Mouse (Mus musculus) midbrain, embryonic 10.5 days (tissue): ENCODE data around the gene Rsc1a1. TPM values are rescaled to one million over a fixed set of nuclear protein-coding genes. Genes with fewer than 3 reads are reported as not detected.

ENCODE experiments used
- DNase-seq: peaks from one replicate; pipeline ENCODE4 v3.0.0-alpha.2; 2017; ENCODE audit warnings: low spot score
- H3K27ac ChIP-seq: fragments of 300-500 bp; sonication (generic); replicated peaks from 2 replicates; pipeline ENCODE4 v1.5.1; 2016; ENCODE audit warnings: mild to moderate bottlenecking
- H3K27me3 ChIP-seq: fragments of 300-500 bp; sonication (generic); 2 replicates; pipeline ENCODE4 v1.6.1; 2016; ENCODE audit warnings: low read depth, mild to moderate bottlenecking; ENCODE audit not compliant: poor library complexity, severe bottlenecking
- H3K36me3 ChIP-seq: fragments of 300-500 bp; sonication (generic); 2 replicates; pipeline ENCODE4 v1.6.1; 2016; ENCODE audit warnings: mild to moderate bottlenecking, moderate library complexity
- H3K4me1 ChIP-seq: fragments of 300-500 bp; sonication (generic); 2 replicates; pipeline ENCODE4 v1.6.1; 2016
- H3K4me3 ChIP-seq: fragments of 300-500 bp; sonication (generic); 2 replicates; pipeline ENCODE4 v1.5.1; 2016; ENCODE audit warnings: mild to moderate bottlenecking, moderate library complexity
- H3K9me3 ChIP-seq: fragments of 300-500 bp; sonication (generic); replicated peaks from 2 replicates; pipeline ENCODE4 v1.6.1; 2016; ENCODE audit warnings: mild to moderate bottlenecking
- WGBS: fragments of 180-500 bp; shearing (Covaris S2); methylation state at CpG from one replicate; pipeline ENCODE4 v1.1.7; 2016; 5-methylcytosine and 5-hydroxymethylcytosine counted together
- polyA plus RNA-seq: library from polyadenylated mRNA; unstranded; fragments of >200 nt; fragmentation: Nextera tagmentation; extraction: Ambion mirVana; gene quantifications from 2 replicates; pipeline ENCODE4 v1.2.1, GENCODE M21; 2016

Gene Rsc1a1
- 2.2 and 2.4 TPM in 2 replicates for polyA plus RNA-seq

DNA sequence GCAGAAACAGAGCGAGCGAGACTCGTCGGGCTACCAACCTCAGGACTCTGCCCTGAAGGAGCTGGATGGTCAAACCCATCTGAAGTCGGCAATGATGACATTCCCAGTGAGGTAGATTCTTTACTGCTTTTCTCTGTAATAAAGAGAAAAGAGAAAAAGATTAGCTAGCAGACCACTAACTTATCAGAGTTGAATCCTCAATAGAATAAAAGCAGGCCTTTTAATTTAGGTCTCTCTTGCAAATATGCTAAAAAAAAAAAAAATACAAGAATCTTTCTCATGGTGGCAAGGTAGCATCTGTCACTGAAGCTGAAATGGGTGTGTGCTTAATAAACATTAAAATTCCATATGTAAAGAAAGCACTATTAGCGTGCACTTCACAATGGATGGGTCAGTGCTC is at the start of gene Rsc1a1:
Gene Rsc1a1 (minus strand): TSS at position 101 of the 400 bp plus-strand sequence.
- no peak for DNase-seq
- Histone ChIP-seq H3K27me3 (no peaks in the 10 kb centered on the region), H3K36me3 (peaks cover 75% of the 10 kb centered on the region), H3K4me1 (peaks cover 9% of the 10 kb centered on the region), H3K4me3 (no peak within 1 kb of the TSS), H3K9me3 (no peaks in the 10 kb centered on the region), H3K27ac (no peak within 1 kb of the TSS)
- WGBS: 92% methylated on average over 6 of the region's 6 CpGs

DNA sequence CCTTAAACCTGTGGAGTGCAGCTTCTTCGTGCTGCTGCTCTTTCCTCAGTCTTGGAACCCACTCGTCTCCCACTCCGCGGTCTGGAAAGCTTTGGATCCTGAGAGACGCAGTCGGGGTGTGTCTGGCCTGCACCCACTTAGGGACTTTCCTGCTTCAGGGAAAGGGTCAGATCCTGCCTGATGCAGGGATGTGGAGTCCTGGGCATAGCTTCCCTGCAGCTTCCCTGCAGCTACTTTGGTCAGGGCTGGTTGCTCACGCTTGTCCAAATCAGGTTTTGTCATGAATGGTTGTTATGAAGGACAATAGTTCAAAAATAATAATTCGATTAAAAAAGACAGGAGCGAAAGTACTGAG is 49.8 kb upstream of the Rsc1a1 start:
- Histone ChIP-seq H3K36me3 (no peaks in the 10 kb centered on the region), H3K27me3 (no peaks in the 10 kb centered on the region), H3K4me1 (peaks cover 13% of the 10 kb centered on the region), H3K9me3 (no peaks in the 10 kb centered on the region), H3K27ac (peak overlapping the region; percentile 84), H3K4me3 (peak overlapping the region; percentile 53)
- no peak for DNase-seq
- WGBS: 25% methylated on average over 9 of the region's 9 CpGs

DNA sequence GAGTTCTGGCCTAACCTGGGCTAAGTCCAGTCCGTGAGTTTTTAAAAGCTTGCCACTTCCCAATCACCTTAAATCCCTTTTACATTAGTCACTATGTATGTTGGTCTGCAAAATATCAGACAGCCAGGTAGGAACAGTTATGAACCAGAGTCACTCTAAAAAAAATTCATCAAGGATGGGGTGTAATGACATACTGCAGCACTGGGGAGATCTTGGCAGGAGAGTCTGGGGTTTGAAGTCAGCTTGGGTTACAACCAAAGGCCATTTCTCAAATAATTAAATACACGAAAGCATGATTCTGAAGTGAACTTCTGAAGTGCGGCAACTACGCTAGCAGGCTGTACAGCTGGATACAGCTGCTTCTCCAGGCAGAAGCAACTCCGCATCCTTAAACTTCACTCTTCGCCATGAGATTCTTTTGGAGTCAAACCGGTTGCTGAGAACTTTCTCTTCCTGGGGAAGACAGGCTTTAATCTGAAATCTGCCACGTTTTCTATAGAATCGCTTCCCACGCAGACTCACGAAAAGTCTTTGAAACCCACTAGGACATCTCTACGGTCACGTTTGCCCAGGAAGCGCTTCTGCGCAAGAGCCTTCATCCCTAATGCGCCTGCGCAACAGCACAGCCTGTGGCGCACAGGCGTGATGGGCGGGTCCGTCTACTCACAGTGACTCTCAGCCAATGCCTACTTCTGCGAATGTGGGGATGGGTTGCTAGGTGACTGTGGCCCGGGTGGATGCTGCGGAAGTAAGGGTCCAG is 49.2 kb upstream of the Rsc1a1 start:
- H3K36me3 ChIP-seq: no peaks in the 10 kb centered on the region
- 7% methylated on average over 24 of the region's 24 CpGs for WGBS
- peak; percentile 94 for DNase-seq
- peak overlapping the region; percentile 53 for H3K4me3 ChIP-seq
- H3K4me1 ChIP-seq: peaks cover 13% of the 10 kb centered on the region
- H3K27me3 ChIP-seq: no peaks in the 10 kb centered on the region
- peak overlapping the region; percentile 84 for H3K27ac ChIP-seq
- no peaks in the 10 kb centered on the region for H3K9me3 ChIP-seq

DNA sequence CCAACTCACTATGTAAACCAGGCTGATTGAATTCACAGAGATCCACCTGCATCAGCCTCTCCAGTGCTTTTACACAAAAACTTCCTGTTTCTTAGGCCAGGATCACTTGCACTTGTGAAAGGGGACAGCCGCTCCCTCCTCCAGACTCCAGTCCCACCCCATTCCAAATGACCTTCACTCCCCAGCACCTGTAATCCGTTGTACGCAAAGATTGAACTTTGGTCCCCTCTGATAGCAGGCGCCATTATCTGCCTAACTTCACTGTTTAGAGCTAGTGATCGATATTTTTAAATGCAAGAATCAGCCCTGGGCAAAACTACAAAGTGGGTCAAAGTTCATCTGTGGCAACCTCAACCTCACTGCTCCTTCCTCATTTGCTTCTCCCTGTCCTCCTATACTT is 46.4 kb upstream of the Rsc1a1 start:
- H3K4me1 ChIP-seq: peaks cover 13% of the 10 kb centered on the region
- DNase-seq: no peak
- H3K27me3 ChIP-seq: no peaks in the 10 kb centered on the region
- H3K9me3 ChIP-seq: no peaks in the 10 kb centered on the region
- H3K36me3 ChIP-seq: no peaks in the 10 kb centered on the region
- 88% methylated on average over 5 of the region's 5 CpGs for WGBS
- no peak overlapping the region for H3K27ac ChIP-seq
- H3K4me3 ChIP-seq: no peak overlapping the region

DNA sequence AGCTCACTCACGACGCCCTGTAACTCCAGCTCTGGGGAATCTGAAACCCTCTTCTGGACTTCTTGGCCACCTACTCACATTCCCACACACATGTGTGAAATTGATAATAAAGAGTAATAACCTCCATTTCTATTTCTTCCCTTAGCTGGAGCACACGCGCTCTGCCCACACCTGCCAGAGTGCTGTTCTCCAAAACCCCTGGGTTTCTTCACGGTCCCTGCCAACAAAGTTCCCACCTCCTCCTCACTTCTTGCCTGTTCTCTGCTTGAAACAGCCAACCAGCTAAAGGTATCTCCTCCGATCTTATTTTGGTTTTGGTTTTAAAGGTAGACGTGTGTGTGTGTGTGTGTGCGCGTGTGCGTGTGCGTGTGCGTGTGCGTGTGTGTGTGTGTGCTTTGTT is 45.0 kb upstream of the Rsc1a1 start:
- WGBS: 89% methylated on average over 13 of the region's 13 CpGs

DNA sequence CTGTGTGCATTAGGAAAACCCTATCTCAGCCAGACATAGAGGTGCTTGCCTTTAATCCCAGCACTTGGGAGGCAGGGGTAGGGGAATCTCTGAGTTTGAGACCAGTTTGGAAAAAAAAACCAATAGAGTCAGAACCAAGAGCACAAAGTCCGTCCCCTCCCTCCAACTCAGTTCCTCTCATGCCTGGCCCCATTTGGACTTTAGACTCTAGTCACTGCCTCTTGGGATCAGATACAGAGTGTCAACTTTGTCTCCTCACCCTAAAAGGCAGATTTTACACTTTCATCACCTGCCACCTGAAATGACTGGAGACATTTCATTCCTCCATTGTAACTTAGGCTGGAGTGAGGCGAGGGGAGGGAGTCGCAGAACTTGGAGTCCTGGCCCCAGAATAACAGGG is 43.9 kb upstream of the Rsc1a1 start:
- peaks cover 2% of the 10 kb centered on the region for H3K4me1 ChIP-seq
- H3K4me3 ChIP-seq: no peak overlapping the region
- no peak overlapping the region for H3K27ac ChIP-seq
- H3K9me3 ChIP-seq: no peaks in the 10 kb centered on the region
- H3K36me3 ChIP-seq: no peaks in the 10 kb centered on the region
- no peaks in the 10 kb centered on the region for H3K27me3 ChIP-seq
- WGBS: 81% methylated on average over 3 of the region's 3 CpGs
- no peak for DNase-seq

More for the DNA sequence above, 45.0 kb upstream of the Rsc1a1 start:
- Histone ChIP-seq H3K27ac (no peak overlapping the region), H3K9me3 (no peaks in the 10 kb centered on the region), H3K36me3 (no peaks in the 10 kb centered on the region), H3K27me3 (no peaks in the 10 kb centered on the region), H3K4me3 (no peak overlapping the region), H3K4me1 (peaks cover 13% of the 10 kb centered on the region)
- DNase-seq: no peak

DNA sequence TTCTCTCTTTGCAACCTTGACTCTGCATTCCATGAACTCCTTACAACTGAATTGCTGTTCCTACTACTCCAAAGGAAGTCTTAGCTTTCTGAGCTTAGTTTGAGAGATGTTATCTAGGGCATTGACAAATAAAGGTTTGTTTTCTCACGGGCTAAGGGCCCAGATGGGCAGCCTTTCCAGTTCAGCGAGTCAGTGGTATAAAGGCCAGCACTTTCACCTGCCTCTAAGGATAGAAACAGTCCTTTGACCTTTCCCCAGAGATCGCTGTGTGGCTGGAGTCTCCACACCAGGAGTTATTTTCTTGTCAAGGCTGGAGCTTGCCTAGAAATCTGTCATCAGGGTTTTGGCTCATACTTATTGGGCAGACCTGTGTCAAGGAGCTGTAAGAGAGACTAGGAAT is 40.3 kb upstream of the Rsc1a1 start:
- no peak for DNase-seq
- Histone ChIP-seq H3K4me1 (peaks cover 31% of the 10 kb centered on the region), H3K27ac (no peak overlapping the region), H3K27me3 (no peaks in the 10 kb centered on the region), H3K4me3 (no peak overlapping the region), H3K36me3 (peaks cover 4% of the 10 kb centered on the region), H3K9me3 (no peaks in the 10 kb centered on the region)
- 72% methylated on average over 3 of the region's 3 CpGs for WGBS

DNA sequence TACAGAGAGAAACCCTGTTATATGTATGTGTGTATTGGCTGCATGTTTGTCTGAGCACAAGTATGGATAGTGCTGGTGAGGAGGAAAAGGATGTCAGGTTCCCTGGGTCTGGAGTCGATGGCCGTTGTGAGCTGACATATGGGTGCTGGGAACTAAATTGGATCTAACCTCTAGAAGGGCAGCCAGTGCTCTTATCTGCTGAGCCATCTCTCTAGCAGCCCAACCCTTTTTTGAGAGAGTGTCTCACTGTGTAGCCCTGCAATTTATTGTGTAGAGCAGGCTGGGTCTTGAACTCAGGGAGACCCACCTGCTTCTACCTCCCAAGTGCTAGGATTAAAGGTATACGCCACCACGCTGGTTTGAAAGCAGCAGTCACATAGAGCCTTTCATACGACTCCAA is 39.9 kb upstream of the Rsc1a1 start:
- H3K36me3 ChIP-seq: peaks cover 9% of the 10 kb centered on the region
- peaks cover 35% of the 10 kb centered on the region for H3K4me1 ChIP-seq
- DNase-seq: no peak
- no peaks in the 10 kb centered on the region for H3K27me3 ChIP-seq
- no peak overlapping the region for H3K4me3 ChIP-seq
- 86% methylated on average over 5 of the region's 5 CpGs for WGBS
- H3K9me3 ChIP-seq: no peaks in the 10 kb centered on the region
- no peak overlapping the region for H3K27ac ChIP-seq

DNA sequence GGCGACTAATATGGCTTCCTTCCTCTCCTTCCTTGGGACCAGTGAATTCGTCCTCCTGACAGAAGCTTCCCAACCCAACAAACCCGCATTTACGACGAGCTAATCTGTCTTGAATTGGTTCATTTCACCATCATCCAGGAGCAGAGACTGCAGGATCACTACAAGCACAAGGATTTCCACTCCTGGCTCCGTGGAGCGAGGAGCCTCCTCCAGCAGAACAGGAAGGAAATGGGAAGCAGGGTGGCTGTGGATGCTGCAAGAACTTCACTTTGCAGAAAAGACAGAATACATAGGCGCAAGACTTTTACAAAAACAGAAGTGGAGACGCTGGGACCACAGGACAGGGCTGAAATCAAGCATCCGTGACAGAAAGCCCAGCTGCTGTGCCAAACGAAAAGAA is 39.2 kb upstream of the Rsc1a1 start:
- H3K4me3 ChIP-seq: no peak overlapping the region
- no peak for DNase-seq
- WGBS: 73% methylated on average over 11 of the region's 11 CpGs
- peaks cover 16% of the 10 kb centered on the region for H3K36me3 ChIP-seq
- no peaks in the 10 kb centered on the region for H3K9me3 ChIP-seq
- H3K27me3 ChIP-seq: no peaks in the 10 kb centered on the region
- H3K4me1 ChIP-seq: peaks cover 35% of the 10 kb centered on the region
- no peak overlapping the region for H3K27ac ChIP-seq

DNA sequence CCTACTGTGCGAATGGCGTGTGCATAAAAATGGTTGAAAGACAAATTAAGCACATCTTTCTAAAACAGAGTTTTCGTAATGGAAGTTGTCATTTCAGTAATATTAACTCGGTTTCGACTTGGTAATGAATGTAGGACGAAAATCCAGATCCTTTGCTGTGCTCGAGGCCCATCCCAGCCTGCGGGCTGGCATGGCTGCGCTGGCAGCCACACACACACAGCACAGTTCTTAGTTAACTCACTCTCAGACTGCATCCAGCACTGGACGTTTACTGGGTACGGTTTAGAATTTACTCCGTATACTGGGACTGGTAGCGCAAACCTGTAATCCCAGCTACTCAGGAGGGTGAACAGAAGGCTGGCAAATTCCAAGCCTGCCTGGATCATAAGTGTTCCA is 38.3 kb upstream of the Rsc1a1 start:
- DNase-seq: no peak
- H3K4me3 ChIP-seq: peak overlapping the region; percentile 100

DNA sequence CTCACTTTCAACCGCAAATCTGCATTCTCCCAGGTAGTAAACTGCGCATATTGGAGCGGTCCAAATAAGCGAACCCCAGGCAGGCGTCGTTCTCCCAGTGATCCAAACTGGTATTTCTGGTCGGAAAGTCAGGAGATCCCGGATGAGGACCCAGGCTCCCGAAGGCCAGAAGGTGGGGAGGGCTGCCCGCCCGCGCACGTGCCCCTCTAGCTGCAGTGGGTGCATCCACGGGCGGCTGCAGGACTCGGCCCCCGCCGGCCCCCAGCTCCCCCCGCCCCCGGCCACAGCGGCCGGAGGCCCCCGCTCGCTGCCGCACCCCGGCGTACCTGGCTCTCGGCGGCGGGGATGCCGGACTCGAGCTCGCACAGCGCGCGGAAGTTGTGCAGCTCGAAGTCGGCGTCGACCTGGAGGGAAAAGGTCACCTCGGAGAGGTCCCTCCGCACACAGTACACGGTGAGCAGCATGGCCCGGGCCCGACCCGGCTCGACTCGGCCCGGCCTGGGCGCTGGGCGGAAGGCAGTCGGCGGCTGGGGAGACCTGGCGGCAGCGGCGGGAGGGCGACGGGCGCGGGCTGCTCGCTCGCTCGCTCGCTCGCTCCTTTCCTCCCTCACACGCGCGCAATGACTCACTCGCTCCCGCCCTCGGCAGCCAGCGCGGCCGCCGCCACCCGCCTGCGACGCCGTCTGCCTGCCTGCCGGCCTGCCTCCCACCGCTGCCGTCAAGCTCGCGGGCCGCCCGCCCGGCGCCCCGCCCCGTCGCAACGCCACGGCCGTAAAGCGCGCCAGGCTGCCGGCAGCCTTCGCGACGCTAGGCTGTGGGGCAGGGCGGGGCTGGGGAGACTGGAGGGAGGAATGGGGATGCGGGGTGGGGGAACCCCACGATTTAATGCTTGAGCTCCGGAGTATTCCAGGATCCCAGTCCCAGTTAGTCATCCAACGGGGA is 37.6 kb upstream of the Rsc1a1 start, which contains the start of gene Ddi2:
Gene Ddi2 (minus strand): TSS at position 689 of the 942 bp plus-strand sequence.
- Histone ChIP-seq H3K4me3 (peak within 1 kb of the TSS; percentile 100), H3K27ac (peak within 1 kb of the TSS; percentile 95), H3K27me3 (no peaks in the 10 kb centered on the region), H3K36me3 (peaks cover 18% of the 10 kb centered on the region), H3K4me1 (peaks cover 35% of the 10 kb centered on the region), H3K9me3 (no peaks in the 10 kb centered on the region)
- under 1% methylated on average over 104 of the region's 105 CpGs for WGBS
- DNase-seq: peak; percentile 89

More for the DNA sequence above, 38.3 kb upstream of the Rsc1a1 start:
- WGBS: 11% methylated on average over 13 of the region's 13 CpGs
- peaks cover 35% of the 10 kb centered on the region for H3K4me1 ChIP-seq
- no peaks in the 10 kb centered on the region for H3K27me3 ChIP-seq
- H3K9me3 ChIP-seq: no peaks in the 10 kb centered on the region
- H3K27ac ChIP-seq: peak overlapping the region; percentile 95
- H3K36me3 ChIP-seq: peaks cover 18% of the 10 kb centered on the region

DNA sequence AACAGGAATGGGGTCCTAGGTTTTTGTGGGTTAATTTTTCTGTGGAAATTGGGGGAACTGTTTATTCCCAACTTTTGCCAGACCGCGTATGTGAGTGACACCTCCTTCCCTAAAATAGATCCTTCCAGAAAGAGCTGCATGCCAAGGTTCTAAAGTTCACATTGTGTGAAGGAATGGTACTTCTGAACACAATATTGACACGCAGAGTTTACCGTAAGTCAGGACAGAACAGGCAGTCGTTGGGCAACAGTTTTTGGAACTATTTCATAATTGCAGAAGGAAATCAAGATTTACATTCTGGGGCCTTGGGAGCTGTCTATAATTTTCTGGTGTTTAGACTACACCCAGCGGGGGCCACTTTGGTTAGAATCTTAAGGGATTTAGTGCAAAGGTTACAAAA is 36.6 kb upstream of the Rsc1a1 start:
- H3K27ac ChIP-seq: no peak overlapping the region
- DNase-seq: no peak

More for the DNA sequence above, 36.6 kb upstream of the Rsc1a1 start:
- peak overlapping the region; percentile 100 for H3K4me3 ChIP-seq
- 84% methylated on average over 6 of the region's 6 CpGs for WGBS
- peaks cover 35% of the 10 kb centered on the region for H3K4me1 ChIP-seq
- peaks cover 25% of the 10 kb centered on the region for H3K36me3 ChIP-seq
- no peaks in the 10 kb centered on the region for H3K9me3 ChIP-seq
- H3K27me3 ChIP-seq: no peaks in the 10 kb centered on the region
